Mouse (Mus musculus) forebrain, postnatal 0 days (tissue): ENCODE measurements around the gene Focad. TPM values are rescaled to one million over a fixed set of nuclear protein-coding genes. Genes with fewer than 3 reads are reported as not detected.

Experiments
- ATAC-seq: fragments of 200-750 bp; cut with Nextera tagmentation; 2 replicates; pipeline ENCODE4 v1.8.0; 2017; ENCODE audit warnings: mild to moderate bottlenecking, moderate library complexity
- DNase-seq: peaks from one replicate; pipeline ENCODE4 v3.0.0-alpha.2; 2015
- H3K27ac ChIP-seq: fragments of 300-500 bp; sonication (generic); 2 replicates; pipeline ENCODE4 v1.5.1; 2014; ENCODE audit warnings: low read depth, mild to moderate bottlenecking, antibody characterized with exemption, low read length, moderate library complexity, mixed read lengths
- H3K27me3 ChIP-seq: fragments of 300-500 bp; sonication (generic); 2 replicates; pipeline ENCODE4 v1.6.1; 2014; ENCODE audit warnings: mild to moderate bottlenecking, low read length, mixed read lengths; ENCODE audit not compliant: insufficient read depth
- H3K36me3 ChIP-seq: fragments of 300-500 bp; sonication (generic); 2 replicates; pipeline ENCODE4 v1.6.1; 2014; ENCODE audit warnings: mild to moderate bottlenecking, moderate library complexity; ENCODE audit not compliant: insufficient read depth
- H3K4me1 ChIP-seq: fragments of 300-500 bp; sonication (generic); 2 replicates; pipeline ENCODE4 v1.6.1; 2014; ENCODE audit warnings: antibody characterized with exemption; ENCODE audit not compliant: insufficient read depth
- H3K4me2 ChIP-seq: fragments of 300-500 bp; sonication (generic); 2 replicates; pipeline ENCODE4 v1.6.1; 2014; ENCODE audit warnings: low read depth, mild to moderate bottlenecking, moderate library complexity
- H3K4me3 ChIP-seq: fragments of 300-500 bp; sonication (generic); 2 replicates; pipeline ENCODE4 v1.5.1; 2014; ENCODE audit warnings: low read depth, low read length, mixed read lengths
- H3K9ac ChIP-seq: fragments of 300-500 bp; sonication (generic); 2 replicates; pipeline ENCODE4 v1.6.1; 2014; ENCODE audit warnings: mild to moderate bottlenecking
- H3K9me3 ChIP-seq: fragments of 300-500 bp; sonication (generic); 2 replicates; pipeline ENCODE4 v1.6.1; 2016; ENCODE audit warnings: low read length
- CTCF ChIP-seq: sonication (generic); IDR thresholded peaks from 2 replicates; pipeline ENCODE4 v1.5.1; 2016; ENCODE audit warnings: antibody characterized with exemption, control low read depth, low read depth
- WGBS: fragments of 180-500 bp; shearing (Covaris S2); extraction: QIAGEN DNeasy Blood & Tissue Kit; methylation state at CpG from one replicate; pipeline ENCODE4 v1.1.7; 2014; 5-methylcytosine and 5-hydroxymethylcytosine counted together
- polyA plus RNA-seq: library from polyadenylated mRNA; unstranded; fragments of >200 nt; fragmentation: Nextera tagmentation; extraction: Ambion mirVana; gene quantifications from 2 replicates; pipeline ENCODE4 v1.2.1, GENCODE M21; 2015
- total RNA-seq: library from RNA; depleted of rRNA; stranded (reverse); fragments of >200 nt; gene quantifications from 2 replicates; pipeline ENCODE4 v1.2.3, GENCODE M21; 2014

The Focad gene
- total and polyA plus RNA-seq, 2 experiments from 2014 or later: 8.9 to 37.6 TPM

GRCm38 (mm10) chr4:88402884-88403283, 308.5 kb downstream of the Focad start:
- no peak overlapping the region for H3K4me3 ChIP-seq
- ATAC-seq: no peak
- 89% methylated on average over 6 of the region's 6 CpGs for WGBS
- no peak overlapping the region for H3K27ac ChIP-seq
- H3K4me2 ChIP-seq: no peak overlapping the region
- no peak for DNase-seq
- H3K27me3 ChIP-seq: no peaks in the 10 kb centered on the region
- H3K4me1 ChIP-seq: 0 out of 2 replicates have a peak, but pooled peaks cover 6% of the 10 kb centered on the region
- TF ChIP-seq CTCF: no peak
- no peaks in the 10 kb centered on the region for H3K9me3 ChIP-seq
- no peak overlapping the region for H3K9ac ChIP-seq
- no peaks in the 10 kb centered on the region; the same call in 1 of the 2 replicates for H3K36me3 ChIP-seq

DNA sequence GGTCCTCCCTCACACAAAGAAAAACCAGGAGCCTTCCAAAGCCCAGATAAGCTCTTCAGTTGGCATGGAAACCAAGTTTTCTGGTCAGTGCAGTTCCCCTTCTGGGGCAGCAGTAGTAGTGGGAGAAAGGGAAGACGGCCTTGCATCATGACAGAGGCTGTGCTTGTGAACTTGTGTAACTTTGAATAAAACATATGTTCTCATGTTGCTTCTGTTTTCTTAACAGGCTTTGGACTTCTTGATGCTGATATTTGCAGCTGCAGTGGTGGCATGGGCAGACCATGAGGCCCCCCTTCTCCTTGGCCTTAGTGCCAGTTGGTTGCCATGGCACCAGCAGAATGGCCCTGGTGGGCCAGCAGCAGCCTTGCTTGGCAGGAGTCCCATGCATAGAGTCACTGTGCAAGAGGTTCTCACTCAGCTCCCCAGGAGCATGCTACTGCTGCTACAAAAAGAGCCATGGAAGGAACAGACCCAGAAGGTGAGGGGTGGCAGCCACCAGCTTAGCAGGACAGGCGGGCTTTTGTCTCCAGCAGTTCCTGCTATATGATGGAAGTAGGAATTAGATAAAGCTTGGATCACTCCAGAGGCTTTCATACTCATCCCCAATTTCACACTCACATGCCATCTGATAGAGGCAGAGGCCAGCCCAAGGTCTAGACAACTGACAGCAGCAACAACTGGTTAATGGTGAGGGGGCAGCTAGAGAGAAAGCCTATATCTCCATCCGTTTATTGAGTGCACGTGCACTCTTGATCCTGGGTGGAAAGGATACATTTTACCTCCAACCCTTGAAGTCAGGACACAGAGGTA, 312.7 kb downstream of the Focad start:
- WGBS: 57% methylated on average over 4 of the region's 4 CpGs
- 0 out of 2 replicates have a peak, but pooled peaks cover 6% of the 10 kb centered on the region for H3K4me1 ChIP-seq
- H3K4me2 ChIP-seq: no peak overlapping the region
- peaks cover 6% of the 10 kb centered on the region; the same call in 1 of the 2 replicates for H3K36me3 ChIP-seq
- no peak overlapping the region for H3K27ac ChIP-seq
- H3K27me3 ChIP-seq: no peaks in the 10 kb centered on the region
- no peak overlapping the region for H3K9ac ChIP-seq
- DNase-seq: peak; percentile 76
- no peaks in the 10 kb centered on the region for H3K9me3 ChIP-seq
- peak; percentile 97 for ATAC-seq
- no peak overlapping the region for H3K4me3 ChIP-seq
- TF ChIP-seq CTCF: no peak

- 94% methylated on average over 4 of the region's 4 CpGs for WGBS
- 0 out of 2 replicates have a peak, but pooled peaks cover 6% of the 10 kb centered on the region for H3K4me1 ChIP-seq
- no peak overlapping the region for H3K4me2 ChIP-seq
Observed at GRCm38 (mm10) chr4:88409279-88409678, 314.9 kb downstream of the Focad start.

GRCm38 (mm10) chr4:88412331-88412730, 317.9 kb downstream of the Focad start:
- Histone ChIP-seq H3K27me3 (no peaks in the 10 kb centered on the region), H3K4me2 (no peak overlapping the region), H3K9ac (no peak overlapping the region), H3K9me3 (no peaks in the 10 kb centered on the region), H3K4me3 (no peak overlapping the region), H3K36me3 (peaks cover 11% of the 10 kb centered on the region), H3K4me1 (no peaks in the 10 kb centered on the region), H3K27ac (no peak overlapping the region)
- no peak for DNase-seq
- no peak for ATAC-seq
- 96% methylated on average over 2 of the region's 2 CpGs for WGBS
- no peak for TF ChIP-seq CTCF

More at GRCm38 (mm10) chr4:88409279-88409678, 314.9 kb downstream of the Focad start:
- Histone ChIP-seq H3K4me3 (no peak overlapping the region), H3K9ac (no peak overlapping the region), H3K27me3 (no peaks in the 10 kb centered on the region), H3K36me3 (peaks cover 11% of the 10 kb centered on the region), H3K9me3 (no peaks in the 10 kb centered on the region), H3K27ac (no peak overlapping the region)
- DNase-seq (no peak), ATAC-seq (no peak)
- no peak for TF ChIP-seq CTCF

- no peak for DNase-seq
- TF ChIP-seq CTCF: no peak
- Histone ChIP-seq H3K4me2 (no peak overlapping the region), H3K9ac (no peak overlapping the region), H3K4me3 (no peak overlapping the region), H3K27ac (no peak overlapping the region), H3K4me1 (no peaks in the 10 kb centered on the region), H3K9me3 (no peaks in the 10 kb centered on the region), H3K36me3 (peaks cover 5% of the 10 kb centered on the region; the same call in 1 of the 2 replicates), H3K27me3 (no peaks in the 10 kb centered on the region)
- 18% methylated on average over 2 of the region's 2 CpGs for WGBS
- no peak for ATAC-seq
Observed at GRCm38 (mm10) chr4:88415017-88415416, 320.6 kb downstream of the Focad start.

GRCm38 (mm10) chr4:88419378-88419777, 324.9 kb downstream of the Focad start:
- 96% methylated on average over 5 of the region's 5 CpGs for WGBS
- no peak for TF ChIP-seq CTCF

DNA sequence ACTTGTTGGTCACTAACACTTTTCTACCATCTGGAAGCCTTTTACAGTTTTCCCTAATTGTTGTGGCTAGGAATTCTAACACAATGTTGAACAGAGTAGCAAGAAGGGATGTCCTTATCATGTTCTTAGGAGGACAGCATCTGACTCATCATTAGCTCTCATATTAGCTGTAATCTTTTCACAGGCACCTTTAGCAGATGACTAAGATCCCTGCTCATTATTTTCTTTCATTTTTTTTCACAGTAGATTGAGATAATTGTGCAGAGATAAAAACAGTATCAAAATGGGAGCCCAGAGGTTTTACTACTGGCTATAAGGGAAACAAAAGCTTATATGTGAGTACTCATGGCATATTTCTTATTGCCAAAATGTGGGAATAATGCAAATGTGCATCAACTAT, 330.1 kb downstream of the Focad start:
- Histone ChIP-seq H3K36me3 (no peaks in the 10 kb centered on the region), H3K4me1 (no peaks in the 10 kb centered on the region), H3K4me2 (no peak overlapping the region), H3K9ac (no peak overlapping the region), H3K9me3 (no peaks in the 10 kb centered on the region), H3K4me3 (no peak overlapping the region), H3K27ac (no peak overlapping the region), H3K27me3 (no peaks in the 10 kb centered on the region)
- DNase-seq (no peak), ATAC-seq (no peak)
- no peak for TF ChIP-seq CTCF

More at GRCm38 (mm10) chr4:88419378-88419777, 324.9 kb downstream of the Focad start:
- ATAC-seq (no peak), DNase-seq (no peak)
- Histone ChIP-seq H3K27me3 (no peaks in the 10 kb centered on the region), H3K9me3 (no peaks in the 10 kb centered on the region), H3K9ac (no peak overlapping the region), H3K27ac (no peak overlapping the region), H3K4me2 (no peak overlapping the region), H3K4me1 (no peaks in the 10 kb centered on the region), H3K36me3 (no peaks in the 10 kb centered on the region), H3K4me3 (no peak overlapping the region)
